Mouse (Mus musculus) CH12.LX (cell line): Measurements from ENCODE around the gene Tollip. TPM values are rescaled to one million over a fixed set of nuclear protein-coding genes. Genes with fewer than 3 reads are reported as not detected.

Source experiments
- DNase-seq: peaks from one replicate; pipeline ENCODE4 v3.0.0-alpha.2; 2013; ENCODE audit errors: extremely low read depth
- H3K27ac ChIP-seq: 2 replicates; pipeline ENCODE4 v1.5.1; 2012; ENCODE audit warnings: low read depth, mild to moderate bottlenecking, control low read depth, moderate library complexity; ENCODE audit not compliant: insufficient read depth
- H3K27me3 ChIP-seq: replicated peaks from 2 replicates; pipeline ENCODE3; 2012; ENCODE audit warnings: inconsistent platforms
- H3K36me3 ChIP-seq, 2 experiments: replicated peaks in 1 of 2; 2 replicates each; pipeline versions ENCODE3 to v1.6.1; 2012; ENCODE audit warnings: inconsistent platforms in 1 of 2, low read length in 1 of 2, mild to moderate bottlenecking in 1 of 2, mixed read lengths in 1 of 2, moderate library complexity in 1 of 2; ENCODE audit not compliant: control insufficient read depth in 1 of 2, insufficient read depth in 1 of 2
- H3K4me1 ChIP-seq, 2 experiments: 2 replicates each; pipeline ENCODE4 v1.6.1; 2012; ENCODE audit warnings: inconsistent platforms in 1 of 2, moderate library complexity in 1 of 2; ENCODE audit not compliant: insufficient read depth in 2 of 2, control insufficient read depth in 1 of 2
- H3K4me2 ChIP-seq: 2 replicates; pipeline ENCODE4 v1.6.1; 2012; ENCODE audit warnings: low read depth, mild to moderate bottlenecking, control low read depth; ENCODE audit not compliant: poor library complexity, insufficient read depth, severe bottlenecking
- H3K4me3 ChIP-seq, 3 experiments: fragments of 150-350 bp in 1 of 3; sonication (generic) in 1 of 3; replicated peaks in 1 of 3; 2 replicates each; pipeline versions ENCODE3 to v1.5.1; 2011 to 2012; ENCODE audit warnings: low read depth in 2 of 3, low read length in 2 of 3, mild to moderate bottlenecking in 2 of 3, moderate library complexity in 2 of 3, control low read depth in 1 of 3, improper control_type of control experiment in 1 of 3, inconsistent platforms in 1 of 3, mixed read lengths in 1 of 3; ENCODE audit not compliant: poor library complexity in 1 of 3
- H3K79me2 ChIP-seq: replicated peaks from 2 replicates; pipeline ENCODE4 v1.6.1; 2012; ENCODE audit warnings: mild to moderate bottlenecking, moderate library complexity; ENCODE audit not compliant: control insufficient read depth, poor library complexity, insufficient read depth, severe bottlenecking; ENCODE audit errors: extremely low read depth
- H3K9ac ChIP-seq: 2 replicates; pipeline ENCODE4 v1.6.1; 2012; ENCODE audit warnings: low read depth, mild to moderate bottlenecking, control low read depth, moderate library complexity; ENCODE audit not compliant: insufficient read depth
- H3K9me3 ChIP-seq: replicated peaks from 2 replicates; pipeline ENCODE3; 2012; ENCODE audit warnings: low read length, inconsistent platforms, mixed read lengths
- CHD2 ChIP-seq: IDR thresholded peaks from 2 replicates; pipeline ENCODE4 v1.6.1; 2011; ENCODE audit warnings: low read length, improper control_type of control experiment
- E2F4 ChIP-seq: IDR thresholded peaks from 2 replicates; pipeline ENCODE4 v1.6.1; 2011; ENCODE audit warnings: low read depth, low read length, improper control_type of control experiment; ENCODE audit not compliant: insufficient replicate concordance
- ELF1 ChIP-seq: IDR thresholded peaks from 2 replicates; pipeline ENCODE4 v1.6.1; 2014; ENCODE audit warnings: low read depth, mild to moderate bottlenecking, inconsistent platforms, low read length, improper control_type of control experiment
- HCFC1 ChIP-seq: IDR thresholded peaks from 2 replicates; pipeline ENCODE4 v1.6.1; 2012; ENCODE audit warnings: low read depth, mild to moderate bottlenecking, inconsistent platforms, low read length, improper control_type of control experiment
- MAFK ChIP-seq: IDR thresholded peaks from 2 replicates; pipeline ENCODE4 v1.6.1; 2011; ENCODE audit warnings: low read length, improper control_type of control experiment; ENCODE audit not compliant: insufficient replicate concordance
- MEF2A ChIP-seq: IDR thresholded peaks from 2 replicates; pipeline ENCODE4 v1.6.1; 2014; ENCODE audit warnings: low read depth, mild to moderate bottlenecking, inconsistent platforms, low read length, improper control_type of control experiment, borderline replicate concordance
- MXI1 ChIP-seq: IDR thresholded peaks from 2 replicates; pipeline ENCODE4 v1.6.1; 2011; ENCODE audit warnings: mild to moderate bottlenecking, low read depth, low read length, improper control_type of control experiment
- SIN3A ChIP-seq: IDR thresholded peaks from 2 replicates; pipeline ENCODE4 v1.6.1; 2012; ENCODE audit warnings: low read length, improper control_type of control experiment, inconsistent platforms
- SMC3 ChIP-seq: IDR thresholded peaks from 2 replicates; pipeline ENCODE4 v1.6.1; 2011; ENCODE audit warnings: low read depth, low read length, improper control_type of control experiment
- TCF12 ChIP-seq: IDR thresholded peaks from 2 replicates; pipeline ENCODE4 v1.6.1; 2014; ENCODE audit warnings: low read depth, mild to moderate bottlenecking, inconsistent platforms, low read length, improper control_type of control experiment
- USF1 ChIP-seq: IDR thresholded peaks from 2 replicates; pipeline ENCODE4 v1.6.1; 2014; ENCODE audit warnings: low read depth, mild to moderate bottlenecking, inconsistent platforms, low read length, improper control_type of control experiment
- USF2 ChIP-seq: conservative IDR thresholded peaks from 2 replicates; pipeline ENCODE4 v1.6.1; 2011; ENCODE audit warnings: low read depth, low read length, improper control_type of control experiment
- dilution Hi-C: fragments of 300-500 bp; cut with MboI; formaldehyde crosslinking; loops from 2 replicates; pipeline ENCODE4 v1.14.3; 2020; ENCODE audit warnings: low sequenced_read_pairs; ENCODE audit not compliant: extremely low pct_unique_long_range_greater_than_20kb, extremely low pct_ligation_motif_present
- in situ Hi-C: fragments of 300-500 bp; cut with MboI; formaldehyde crosslinking; loops from 3 replicates; pipeline ENCODE4 v1.14.3; 2019; ENCODE audit warnings: low sequenced_read_pairs, low pct_ligation_motif_present, low pct_unique_long_range_greater_than_20kb, mixed read lengths
- polyA plus RNA-seq: library from polyadenylated mRNA; unstranded; fragments of >175 nt; gene quantifications from 2 replicates; pipeline ENCODE4 v1.2.1, GENCODE M21; 2012; ENCODE audit warnings: low read depth; ENCODE audit not compliant: insufficient read length
- total RNA-seq, 2 experiments: library from RNA; depleted of rRNA; stranded (reverse); fragments of 300-350 nt in 1 of 2; fragments of >200 nt in 1 of 2; gene quantifications; 2 replicates each; pipeline ENCODE4 v1.2.3; 2012 to 2014

The Tollip gene
- total and polyA plus RNA-seq, 3 experiments = 18.8 to 29.6 (median 22.8) TPM

GRCm38 (mm10) chr7:141943444-141943843, 25.1 kb upstream of the Tollip start:
- H3K4me3 ChIP-seq = no peak overlapping the region
- H3K4me1 ChIP-seq = no peaks in the 10 kb centered on the region
- H3K9me3 ChIP-seq = no peaks in the 10 kb centered on the region
- no peak overlapping the region for H3K4me2 ChIP-seq
- in situ Hi-C loops (no loop called here), dilution Hi-C loops (no loop called here)
- no peaks in the 10 kb centered on the region for H3K36me3 ChIP-seq
- no peak overlapping the region for H3K27ac ChIP-seq
- DNase-seq = no peak
- no peak overlapping the region for H3K9ac ChIP-seq
- peaks cover 93% of the 10 kb centered on the region for H3K27me3 ChIP-seq
- H3K79me2 ChIP-seq = no peaks in the 10 kb centered on the region
- no peak for TF ChIP-seq SMC3
- no peak for TF ChIP-seq MXI1
- no peak for TF ChIP-seq USF2
- TF ChIP-seq CHD2 = no peak
- TF ChIP-seq MAFK = no peak
- no peak for TF ChIP-seq HCFC1
- no peak for TF ChIP-seq E2F4
- no peak for TF ChIP-seq SIN3A

- DNase-seq = no peak
- Histone ChIP-seq H3K27ac (no peak overlapping the region), H3K4me1 (no peaks in the 10 kb centered on the region), H3K9me3 (no peaks in the 10 kb centered on the region), H3K9ac (no peak overlapping the region), H3K27me3 (peaks cover 93% of the 10 kb centered on the region), H3K79me2 (no peaks in the 10 kb centered on the region), H3K4me2 (no peak overlapping the region), H3K36me3 (no peaks in the 10 kb centered on the region), H3K4me3 (no peak overlapping the region)
- dilution Hi-C loops = no loop called here
- in situ Hi-C loops = no loop called here
- TF ChIP-seq MEF2A (no peak), HCFC1 (no peak), USF1 (no peak), TCF12 (no peak)
These were observed 16.6 kb upstream of the Tollip start for GRCm38 (mm10) chr7:141934951-141935350.

GRCm38 (mm10) chr7:141934128-141934898, 16.0 kb upstream of the Tollip start:
- Histone ChIP-seq H3K79me2 (no peaks in the 10 kb centered on the region), H3K9ac (no peak overlapping the region), H3K4me1 (no peaks in the 10 kb centered on the region), H3K36me3 (no peaks in the 10 kb centered on the region), H3K27ac (no peak overlapping the region), H3K4me2 (no peak overlapping the region), H3K27me3 (peaks cover 92% of the 10 kb centered on the region), H3K9me3 (no peaks in the 10 kb centered on the region), H3K4me3 (no peak overlapping the region)
- dilution Hi-C loops (no loop called here), in situ Hi-C loops (no loop called here)
- no peak for DNase-seq
- TF ChIP-seq ELF1 = no peak
